Mouse (Mus musculus): ENCODE results near the gene Serpinc1. TPM values are rescaled to one million over a fixed set of nuclear protein-coding genes. Genes with fewer than 3 reads are reported as not detected.

Gene Serpinc1
- polyA plus RNA-seq (2014; fragmentation: Nextera tagmentation; extraction: Ambion mirVana): 1.5 and 2.1 TPM in 2 replicates

DNA sequence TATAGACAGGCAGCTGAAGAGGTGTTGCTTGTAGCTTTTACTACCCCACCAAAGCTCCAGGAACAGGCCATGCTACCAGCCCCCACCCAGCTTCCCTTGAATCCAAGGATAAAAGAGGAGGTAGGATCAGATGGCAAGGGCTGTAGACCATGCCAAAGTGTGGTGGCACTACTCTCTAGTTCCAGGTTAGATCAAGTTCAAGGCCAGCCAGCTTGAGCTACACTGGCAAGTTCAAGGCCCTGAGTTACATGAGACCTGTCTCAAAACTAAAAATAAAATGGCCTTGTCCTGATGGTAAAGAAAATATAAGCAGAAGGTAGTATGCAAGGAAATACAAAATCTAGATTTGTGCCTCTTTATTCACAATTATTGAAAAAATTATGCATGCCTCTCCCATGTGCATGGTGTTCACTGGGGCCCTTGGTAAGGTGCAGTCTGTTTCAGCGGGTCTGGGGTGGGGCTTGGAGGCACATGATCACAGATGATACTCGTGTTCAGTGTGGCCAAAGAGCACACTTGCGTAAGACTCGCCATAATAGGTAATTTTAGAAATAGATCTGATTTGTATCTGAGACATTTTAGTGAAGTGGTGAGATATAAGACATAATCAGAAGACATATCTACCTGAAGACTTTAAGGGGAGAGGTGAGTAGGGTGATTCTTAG lies at the start of gene Serpinc1:
TSS of gene Serpinc1 (plus strand) at position 515 of the 665 bp plus-strand sequence.
- ATAC-seq (replicated peaks; ENCODE audit: low FRiP score): no peak
- H3K27me3 ChIP-seq (ENCODE audit: control insufficient read depth, insufficient read depth, low read length): no peaks in the 10 kb centered on the region
- no peak within 1 kb of the TSS for H3K9ac ChIP-seq (ENCODE audit: low read length)
- no peaks in the 10 kb centered on the region; the same call in 1 of the 2 replicates for H3K36me3 ChIP-seq (ENCODE audit: control insufficient read depth, insufficient read depth, low read length)
- no peak for DNase-seq (ENCODE audit: low spot score)
- H3K27ac ChIP-seq (ENCODE audit: low read depth, low read length): no peak within 1 kb of the TSS
- no peaks in the 10 kb centered on the region for H3K4me1 ChIP-seq (replicated peaks; ENCODE audit: control insufficient read depth, insufficient read depth, low read length)
- H3K4me2 ChIP-seq (ENCODE audit: low read depth, low read length, severe bottlenecking): no peak within 1 kb of the TSS
- 93% methylated on average over 4 of the region's 4 CpGs for WGBS
- H3K4me3 ChIP-seq (ENCODE audit: low read depth, low read length): no peak within 1 kb of the TSS
- H3K9me3 ChIP-seq (ENCODE audit: control insufficient read depth, low read length): no peaks in the 10 kb centered on the region

DNA sequence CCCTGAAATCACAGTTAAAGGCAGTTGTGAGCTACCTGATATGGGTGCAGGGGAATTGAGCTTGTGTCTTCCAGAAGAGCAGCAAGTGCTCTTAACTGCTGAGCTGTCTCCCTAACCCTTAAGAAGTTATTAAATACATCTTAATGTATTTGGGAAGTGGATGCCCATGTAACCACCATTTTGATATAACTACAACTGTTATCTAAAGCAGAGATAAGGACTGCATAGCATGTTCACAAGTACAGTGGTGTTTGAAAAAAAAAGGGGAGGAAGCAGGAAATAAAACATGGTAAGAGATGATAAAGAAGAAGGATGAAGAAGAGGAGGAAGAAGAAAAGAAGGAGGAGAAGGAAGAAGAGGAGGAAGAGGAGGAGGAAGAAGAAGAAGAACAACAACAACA lies 47.1 kb upstream of the Serpinc1 start:
- Histone ChIP-seq H3K36me3 (ENCODE audit: control insufficient read depth, insufficient read depth, low read length) (no peaks in the 10 kb centered on the region), H3K27ac (ENCODE audit: low read depth, low read length) (no peak overlapping the region), H3K4me1 (replicated peaks; ENCODE audit: control insufficient read depth, insufficient read depth, low read length) (no peaks in the 10 kb centered on the region), H3K9me3 (ENCODE audit: control insufficient read depth, low read length) (no peaks in the 10 kb centered on the region), H3K9ac (ENCODE audit: low read length) (no peak overlapping the region), H3K27me3 (ENCODE audit: control insufficient read depth, insufficient read depth, low read length) (no peaks in the 10 kb centered on the region), H3K4me2 (ENCODE audit: low read depth, low read length, severe bottlenecking) (no peak overlapping the region), H3K4me3 (ENCODE audit: low read depth, low read length) (no peak overlapping the region)
- DNase-seq (ENCODE audit: low spot score) (no peak), ATAC-seq (replicated peaks; ENCODE audit: low FRiP score) (no peak)

DNA sequence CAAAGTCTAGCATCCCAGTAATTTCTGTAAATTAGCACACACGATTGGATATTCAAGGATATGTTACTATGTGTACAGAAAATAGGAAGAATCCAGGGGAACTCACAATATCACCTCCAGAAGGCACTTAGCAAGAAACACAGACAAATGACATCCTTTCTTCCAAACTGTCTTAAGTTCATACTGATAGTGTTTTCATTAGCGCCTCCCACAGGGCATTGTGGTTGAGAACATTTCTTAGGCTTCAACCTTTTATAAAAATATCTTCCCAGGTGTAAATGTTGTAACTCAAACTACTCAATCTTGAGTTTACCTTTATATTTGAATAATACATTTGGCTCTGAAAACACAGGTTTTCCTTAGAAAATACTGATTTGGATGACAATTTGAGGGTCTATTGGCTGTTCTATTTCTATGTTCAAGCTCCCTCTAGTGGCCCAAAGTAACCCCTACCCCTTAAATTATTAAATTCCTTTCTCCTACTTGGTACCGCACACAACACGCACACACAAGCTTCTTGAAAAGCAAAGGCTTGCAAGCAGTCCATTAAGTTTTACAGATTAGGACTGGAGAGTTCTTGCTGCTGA lies 44.4 kb upstream of the Serpinc1 start:
- no peak overlapping the region for H3K27ac ChIP-seq (ENCODE audit: low read depth, low read length)
- DNase-seq (ENCODE audit: low spot score) (no peak), ATAC-seq (replicated peaks; ENCODE audit: low FRiP score) (no peak)
- no peaks in the 10 kb centered on the region for H3K4me1 ChIP-seq (replicated peaks; ENCODE audit: control insufficient read depth, insufficient read depth, low read length)
- WGBS: 72% methylated on average over 4 of the region's 4 CpGs
- H3K9me3 ChIP-seq (ENCODE audit: control insufficient read depth, low read length): no peaks in the 10 kb centered on the region
- no peak overlapping the region for H3K4me2 ChIP-seq (ENCODE audit: low read depth, low read length, severe bottlenecking)
- H3K4me3 ChIP-seq (ENCODE audit: low read depth, low read length): no peak overlapping the region
- no peaks in the 10 kb centered on the region for H3K36me3 ChIP-seq (ENCODE audit: control insufficient read depth, insufficient read depth, low read length)
- H3K9ac ChIP-seq (ENCODE audit: low read length): no peak overlapping the region
- no peaks in the 10 kb centered on the region for H3K27me3 ChIP-seq (ENCODE audit: control insufficient read depth, insufficient read depth, low read length)

DNA sequence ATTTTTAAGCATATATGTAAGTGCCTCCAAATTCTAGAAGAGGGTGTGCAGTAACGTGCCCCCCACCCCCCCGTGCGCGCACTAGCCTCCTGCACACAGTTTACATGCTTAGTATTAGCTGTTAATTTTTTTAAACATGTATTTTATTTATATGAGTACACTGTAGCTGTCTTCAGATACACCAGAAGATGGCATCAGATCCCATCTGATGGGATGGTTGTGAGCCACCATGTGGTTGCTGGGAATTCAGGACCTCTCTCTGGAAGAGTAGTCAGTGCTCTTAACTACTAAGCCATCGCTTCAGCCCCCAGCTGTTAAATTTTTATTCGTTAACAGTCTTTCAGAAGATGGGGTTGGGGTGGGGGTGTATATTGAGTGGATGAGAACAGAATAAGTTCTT lies 42.8 kb upstream of the Serpinc1 start:
- ATAC-seq (replicated peaks; ENCODE audit: low FRiP score): peak; percentile 33; the same call in 1 of the 2 replicates
- no peak overlapping the region for H3K4me2 ChIP-seq (ENCODE audit: low read depth, low read length, severe bottlenecking)
- no peak overlapping the region for H3K4me3 ChIP-seq (ENCODE audit: low read depth, low read length)
- H3K27me3 ChIP-seq (ENCODE audit: control insufficient read depth, insufficient read depth, low read length): no peaks in the 10 kb centered on the region
- no peaks in the 10 kb centered on the region for H3K4me1 ChIP-seq (replicated peaks; ENCODE audit: control insufficient read depth, insufficient read depth, low read length)
- H3K9me3 ChIP-seq (ENCODE audit: control insufficient read depth, low read length): no peaks in the 10 kb centered on the region
- no peak for DNase-seq (ENCODE audit: low spot score)
- H3K36me3 ChIP-seq (ENCODE audit: control insufficient read depth, insufficient read depth, low read length): no peaks in the 10 kb centered on the region
- 95% methylated on average over 6 of the region's 6 CpGs for WGBS
- no peak overlapping the region for H3K9ac ChIP-seq (ENCODE audit: low read length)
- no peak overlapping the region for H3K27ac ChIP-seq (ENCODE audit: low read depth, low read length)

DNA sequence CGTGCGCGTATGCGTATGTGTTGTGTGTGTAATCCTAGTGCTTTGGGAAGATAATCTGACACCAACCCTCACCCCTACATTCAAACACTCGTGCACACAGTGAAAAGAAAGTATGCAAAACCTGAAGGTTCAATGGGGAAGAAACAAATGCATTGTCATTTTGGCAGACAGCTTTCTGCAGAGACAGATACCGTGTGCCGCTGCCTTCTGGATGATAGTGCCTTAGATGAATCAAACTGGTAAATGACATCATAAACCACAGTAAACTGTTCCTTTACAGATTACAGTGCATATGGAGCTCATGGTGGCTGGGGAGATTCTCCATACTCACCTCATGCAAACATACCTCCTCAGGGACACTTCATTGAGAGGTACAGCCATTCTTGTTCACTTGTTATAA lies 15.2 kb upstream of the Serpinc1 start:
- Histone ChIP-seq H3K27me3 (ENCODE audit: control insufficient read depth, insufficient read depth, low read length) (no peaks in the 10 kb centered on the region), H3K36me3 (ENCODE audit: control insufficient read depth, insufficient read depth, low read length) (peaks cover 8% of the 10 kb centered on the region; the same call in 1 of the 2 replicates)
- 92% methylated on average over 7 of the region's 7 CpGs for WGBS

DNA sequence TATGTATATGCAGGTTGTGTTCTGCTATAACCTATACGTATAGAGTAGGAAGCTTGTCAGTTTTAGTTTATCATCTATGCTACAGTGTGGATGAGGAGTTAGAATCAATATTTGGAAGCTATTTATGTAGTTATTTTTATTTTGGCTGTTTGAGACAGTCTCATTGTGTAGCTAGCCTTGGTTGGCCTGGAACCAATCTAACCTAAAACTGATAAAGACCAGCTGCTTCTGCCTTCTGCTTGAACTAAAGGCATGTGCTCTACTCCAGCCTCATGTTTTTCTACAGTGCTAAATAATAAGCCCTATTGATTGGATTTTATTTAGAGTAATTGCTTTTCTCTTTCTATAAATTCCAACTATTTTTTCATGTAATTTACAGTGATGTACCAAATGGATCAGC lies 11.1 kb upstream of the Serpinc1 start:
- H3K4me2 ChIP-seq (ENCODE audit: low read depth, low read length, severe bottlenecking): no peak overlapping the region
- H3K4me3 ChIP-seq (ENCODE audit: low read depth, low read length): no peak overlapping the region
- H3K9me3 ChIP-seq (ENCODE audit: control insufficient read depth, low read length): no peaks in the 10 kb centered on the region
- H3K27me3 ChIP-seq (ENCODE audit: control insufficient read depth, insufficient read depth, low read length): no peaks in the 10 kb centered on the region
- WGBS: 78% methylated on average over 1 of the region's 1 CpGs
- no peak overlapping the region for H3K27ac ChIP-seq (ENCODE audit: low read depth, low read length)
- no peak overlapping the region for H3K9ac ChIP-seq (ENCODE audit: low read length)
- ATAC-seq (replicated peaks; ENCODE audit: low FRiP score) (no peak), DNase-seq (ENCODE audit: low spot score) (no peak)
- H3K4me1 ChIP-seq (replicated peaks; ENCODE audit: control insufficient read depth, insufficient read depth, low read length): no peaks in the 10 kb centered on the region
- peaks cover 10% of the 10 kb centered on the region; the same call in 1 of the 2 replicates for H3K36me3 ChIP-seq (ENCODE audit: control insufficient read depth, insufficient read depth, low read length)

More for the DNA sequence above, 15.2 kb upstream of the Serpinc1 start:
- Histone ChIP-seq H3K9ac (ENCODE audit: low read length) (no peak overlapping the region), H3K4me3 (ENCODE audit: low read depth, low read length) (no peak overlapping the region), H3K27ac (ENCODE audit: low read depth, low read length) (no peak overlapping the region), H3K9me3 (ENCODE audit: control insufficient read depth, low read length) (no peaks in the 10 kb centered on the region), H3K4me1 (replicated peaks; ENCODE audit: control insufficient read depth, insufficient read depth, low read length) (no peaks in the 10 kb centered on the region), H3K4me2 (ENCODE audit: low read depth, low read length, severe bottlenecking) (no peak overlapping the region)
- no peak for ATAC-seq (replicated peaks; ENCODE audit: low FRiP score)
- DNase-seq (ENCODE audit: low spot score): no peak

DNA sequence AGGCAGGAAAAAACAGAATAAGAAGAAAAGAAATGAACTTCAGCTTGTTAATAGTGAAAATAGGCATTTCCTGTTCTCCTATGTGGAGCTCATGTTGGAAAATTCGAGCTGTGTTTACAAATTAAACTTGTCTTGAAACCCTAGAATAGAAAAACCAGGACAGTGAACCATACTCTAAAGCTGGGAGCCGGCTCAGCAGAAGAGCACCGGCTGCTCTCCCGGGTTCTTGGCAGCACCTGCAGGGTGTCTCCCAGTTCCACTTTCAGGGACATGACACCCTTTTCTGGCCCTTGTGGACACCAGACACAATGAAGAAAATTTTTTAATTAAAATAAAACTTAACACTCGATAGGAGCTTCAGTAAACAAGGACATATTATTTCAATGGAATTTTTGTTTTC lies 9.7 kb upstream of the Serpinc1 start:
- WGBS: 90% methylated on average over 5 of the region's 5 CpGs
- peaks cover 9% of the 10 kb centered on the region; the same call in 1 of the 2 replicates for H3K36me3 ChIP-seq (ENCODE audit: control insufficient read depth, insufficient read depth, low read length)

DNA sequence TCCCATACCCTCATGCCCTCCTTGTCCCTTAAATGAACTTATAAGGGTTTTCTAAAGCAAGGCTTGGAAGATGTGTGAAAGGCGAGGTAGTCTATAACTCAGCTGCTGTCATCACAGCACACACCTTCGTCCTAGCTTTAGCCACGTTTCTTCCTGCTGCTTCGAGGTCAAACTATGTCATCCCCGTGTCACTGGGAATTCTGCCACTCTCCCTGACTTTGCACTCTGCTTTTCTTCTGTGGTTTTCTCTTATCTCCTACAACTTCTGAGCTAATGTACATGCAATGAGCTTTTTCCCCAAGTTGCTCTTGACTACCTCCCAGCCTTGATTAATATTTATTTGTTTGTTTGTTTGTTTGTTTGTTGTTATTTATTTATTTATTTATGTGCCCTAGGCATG lies 1.6 kb downstream of the Serpinc1 start:
- no peak overlapping the region for H3K4me2 ChIP-seq (ENCODE audit: low read depth, low read length, severe bottlenecking)
- ATAC-seq (replicated peaks; ENCODE audit: low FRiP score): no peak

More for the DNA sequence above, 9.7 kb upstream of the Serpinc1 start:
- Histone ChIP-seq H3K9ac (ENCODE audit: low read length) (no peak overlapping the region), H3K27ac (ENCODE audit: low read depth, low read length) (no peak overlapping the region), H3K9me3 (ENCODE audit: control insufficient read depth, low read length) (no peaks in the 10 kb centered on the region), H3K4me3 (ENCODE audit: low read depth, low read length) (no peak overlapping the region), H3K27me3 (ENCODE audit: control insufficient read depth, insufficient read depth, low read length) (no peaks in the 10 kb centered on the region), H3K4me1 (replicated peaks; ENCODE audit: control insufficient read depth, insufficient read depth, low read length) (no peaks in the 10 kb centered on the region), H3K4me2 (ENCODE audit: low read depth, low read length, severe bottlenecking) (no peak overlapping the region)
- DNase-seq (ENCODE audit: low spot score) (no peak), ATAC-seq (replicated peaks; ENCODE audit: low FRiP score) (no peak)

More for the DNA sequence above, 1.6 kb downstream of the Serpinc1 start:
- no peak overlapping the region for H3K9ac ChIP-seq (ENCODE audit: low read length)
- 94% methylated on average over 5 of the region's 5 CpGs for WGBS
- H3K4me3 ChIP-seq (ENCODE audit: low read depth, low read length): no peak overlapping the region
- no peak for DNase-seq (ENCODE audit: low spot score)
- H3K36me3 ChIP-seq (ENCODE audit: control insufficient read depth, insufficient read depth, low read length): no peaks in the 10 kb centered on the region
- no peaks in the 10 kb centered on the region for H3K27me3 ChIP-seq (ENCODE audit: control insufficient read depth, insufficient read depth, low read length)
- no peaks in the 10 kb centered on the region for H3K4me1 ChIP-seq (replicated peaks; ENCODE audit: control insufficient read depth, insufficient read depth, low read length)
- no peaks in the 10 kb centered on the region for H3K9me3 ChIP-seq (ENCODE audit: control insufficient read depth, low read length)
- H3K27ac ChIP-seq (ENCODE audit: low read depth, low read length): no peak overlapping the region

Data from forebrain, embryonic 11.5 days (tissue).